ENCODE assay signal across 7 mouse cellular contexts in the genomic region with DNA sequence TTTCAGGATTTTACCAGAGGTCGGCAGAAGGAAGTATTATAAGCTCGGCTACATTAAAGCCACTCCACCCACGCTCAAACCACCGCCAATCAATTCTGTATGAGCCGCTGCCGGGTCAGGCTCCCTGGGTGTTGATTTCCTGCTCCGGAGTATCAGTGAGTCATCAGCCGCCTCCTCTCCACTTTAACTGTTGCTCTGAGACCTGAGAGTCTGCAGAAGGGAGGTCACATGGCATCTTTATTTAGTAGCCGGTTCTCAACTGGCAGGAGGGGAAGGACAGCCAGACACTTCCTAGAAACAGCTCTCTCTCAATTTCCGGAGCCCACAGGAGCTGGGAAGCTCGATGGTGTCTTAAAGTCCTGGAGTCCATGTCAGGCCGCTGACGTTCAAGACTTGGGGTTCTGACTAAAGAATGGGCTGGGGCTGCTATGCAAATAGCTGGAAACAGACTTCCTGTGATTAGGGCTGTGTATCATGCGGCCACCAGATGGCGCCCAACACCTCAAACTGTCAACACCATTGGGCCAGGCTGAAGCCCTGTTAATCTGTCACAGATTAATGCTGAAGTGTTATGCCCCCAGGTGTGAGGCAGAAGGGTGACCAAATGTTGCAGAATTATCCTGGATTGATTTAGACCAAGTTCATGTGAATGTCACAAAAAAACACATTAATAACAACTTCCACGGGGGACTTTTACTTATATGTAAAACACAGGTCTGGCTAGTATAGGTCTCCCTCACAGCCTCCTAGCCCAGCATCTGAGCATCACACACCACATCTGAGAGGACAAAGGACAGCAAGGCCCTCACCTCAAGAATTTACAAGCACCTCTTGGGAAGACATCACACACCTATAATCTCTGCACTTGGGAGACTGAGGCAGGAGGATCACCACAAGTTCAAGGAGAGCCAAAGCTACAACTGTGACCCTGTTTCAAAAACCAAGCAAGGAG.
DNase-seq lines count a peak whose midpoint lies in the region; ATAC-seq lines count a peak whose summit lies in the region.

No protein-coding gene starts in this region.

- intact Hi-C loops in gastrocnemius, postnatal 14 days (cut with DNase I; ENCODE audit: low total_unique reads), result loop anchor here (5.0 kb wide), 2 partner anchors 36 to 91 kb away; no protein-coding TSS in a partner anchor
- intact Hi-C loops in left cerebral cortex, postnatal 10 days (cut with DNase I), result loop anchor here (2.0 kb wide), 1 partner anchor 94 kb away; no protein-coding TSS in a partner anchor

- ATAC-seq in inflammation-experienced regulatory T-cells, adult 6 months, result peak; percentile 93
- peak; percentile 90 for ATAC-seq in megakaryocyte-erythroid progenitor cell, adult 5-6 weeks (replicated peaks; ENCODE audit: low FRiP score, low TSS enrichment, poor library complexity, severe bottlenecking)

- peak; percentile 86 to 95 for DNase-seq in adrenal gland, adult (ENCODE audit: inconsistent age in 2 of 2, low spot score in 1 of 2)
- peak; percentile 93 for DNase-seq in embryo, embryonic 10 days (ENCODE audit: low spot score)
- DNase-seq in gastrocnemius, postnatal 14 days, result peak; percentile 74
- peak; percentile 71 to 80 for DNase-seq in left cerebral cortex, postnatal 10 days (ENCODE audit: extremely low spot score in 1 of 2, low spot score in 2 of 2)
- peak; percentile 65 for DNase-seq in right cerebral cortex, postnatal 25 days

Comparison
In these comparisons a context has a peak if more than half of its experiments do, and no peak if none do; other contexts are left out.
1. Peak in every context shown above with its lines: DNase-seq and ATAC-seq.